Mouse (Mus musculus) intestine, embryonic 14.5 days (tissue): ENCODE data around the gene Scap. TPM values are rescaled to one million over a fixed set of nuclear protein-coding genes. Genes with fewer than 3 reads are reported as not detected.

Experiments used
- ATAC-seq: fragments of 200-750 bp; cut with Nextera tagmentation; replicated peaks from 2 replicates; pipeline ENCODE4 v1.8.0; 2017; ENCODE audit warnings: low read depth, moderate number of reproducible peaks, moderate TSS enrichment, moderate library complexity; ENCODE audit not compliant: low FRiP score, low TSS enrichment
- DNase-seq: peaks from one replicate; pipeline ENCODE4 v3.0.0-alpha.2; 2018; ENCODE audit warnings: low spot score
- H3K27ac ChIP-seq: fragments of 300-500 bp; sonication (generic); 2 replicates; pipeline ENCODE4 v1.5.1; 2014; ENCODE audit warnings: low read depth, mild to moderate bottlenecking, control low read depth
- H3K27me3 ChIP-seq: fragments of 300-500 bp; sonication (generic); replicated peaks from 2 replicates; pipeline ENCODE4 v1.6.1; 2014; ENCODE audit warnings: low read length, control low read depth; ENCODE audit not compliant: control insufficient read depth, insufficient read depth
- H3K36me3 ChIP-seq: fragments of 300-500 bp; sonication (generic); 2 replicates; pipeline ENCODE4 v1.6.1; 2014; ENCODE audit warnings: low read length, control low read depth; ENCODE audit not compliant: control insufficient read depth, insufficient read depth
- H3K4me1 ChIP-seq: fragments of 300-500 bp; sonication (generic); replicated peaks from 2 replicates; pipeline ENCODE4 v1.6.1; 2014; ENCODE audit warnings: low read length, control low read depth, mixed read lengths; ENCODE audit not compliant: control insufficient read depth, insufficient read depth
- H3K4me2 ChIP-seq: fragments of 300-500 bp; sonication (generic); 2 replicates; pipeline ENCODE4 v1.6.1; 2014; ENCODE audit warnings: low read length
- H3K4me3 ChIP-seq: fragments of 300-500 bp; sonication (generic); 2 replicates; pipeline ENCODE4 v1.5.1; 2014; ENCODE audit warnings: low read depth, low read length, control low read depth, mixed read lengths
- H3K9ac ChIP-seq: fragments of 300-500 bp; sonication (generic); 2 replicates; pipeline ENCODE4 v1.6.1; 2014; ENCODE audit warnings: mild to moderate bottlenecking, low read length
- H3K9me3 ChIP-seq: fragments of 300-500 bp; sonication (generic); 2 replicates; pipeline ENCODE4 v1.6.1; 2016; ENCODE audit warnings: low read length, control low read depth; ENCODE audit not compliant: control insufficient read depth
- WGBS: fragments of 180-500 bp; shearing (Covaris S2); extraction: QIAGEN DNeasy Blood & Tissue Kit; methylation state at CpG from one replicate; pipeline ENCODE4 v1.1.7; 2014; 5-methylcytosine and 5-hydroxymethylcytosine counted together
- polyA plus RNA-seq: library from polyadenylated mRNA; unstranded; fragments of >200 nt; fragmentation: Nextera tagmentation; extraction: Ambion mirVana; gene quantifications from 2 replicates; pipeline ENCODE4 v1.2.1, GENCODE M21; 2014

Scap gene
- polyA plus RNA-seq, 1 experiment from 2014 or later: 28.7 TPM

DNA sequence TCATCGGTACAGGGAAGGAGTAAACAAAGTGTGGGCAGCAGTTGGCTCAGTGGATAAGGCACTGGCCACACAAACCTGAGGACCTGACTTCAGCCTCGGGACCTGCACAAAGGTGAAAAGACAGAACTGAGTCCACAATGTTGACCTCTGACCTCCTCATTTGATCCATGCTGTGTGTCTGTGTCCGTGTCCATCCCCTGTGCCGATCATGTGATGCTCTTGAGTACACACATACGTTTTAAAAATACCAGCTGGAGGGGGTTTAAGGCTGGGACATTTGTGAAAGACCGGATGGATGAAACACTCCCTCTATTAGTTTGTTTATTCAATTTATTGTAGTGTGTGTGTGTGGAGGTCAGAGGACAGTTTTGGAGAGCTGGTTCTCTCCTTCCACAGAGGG lies 10.7 kb downstream of the Scap start:
- Histone ChIP-seq H3K4me1 (peaks cover 4% of the 10 kb centered on the region), H3K4me2 (no peak overlapping the region), H3K9ac (no peak overlapping the region), H3K36me3 (no peaks in the 10 kb centered on the region), H3K9me3 (no peaks in the 10 kb centered on the region), H3K27me3 (no peaks in the 10 kb centered on the region), H3K4me3 (no peak overlapping the region), H3K27ac (no peak overlapping the region)
- 23% methylated on average over 6 of the region's 6 CpGs for WGBS
- DNase-seq (no peak), ATAC-seq (no peak)

DNA sequence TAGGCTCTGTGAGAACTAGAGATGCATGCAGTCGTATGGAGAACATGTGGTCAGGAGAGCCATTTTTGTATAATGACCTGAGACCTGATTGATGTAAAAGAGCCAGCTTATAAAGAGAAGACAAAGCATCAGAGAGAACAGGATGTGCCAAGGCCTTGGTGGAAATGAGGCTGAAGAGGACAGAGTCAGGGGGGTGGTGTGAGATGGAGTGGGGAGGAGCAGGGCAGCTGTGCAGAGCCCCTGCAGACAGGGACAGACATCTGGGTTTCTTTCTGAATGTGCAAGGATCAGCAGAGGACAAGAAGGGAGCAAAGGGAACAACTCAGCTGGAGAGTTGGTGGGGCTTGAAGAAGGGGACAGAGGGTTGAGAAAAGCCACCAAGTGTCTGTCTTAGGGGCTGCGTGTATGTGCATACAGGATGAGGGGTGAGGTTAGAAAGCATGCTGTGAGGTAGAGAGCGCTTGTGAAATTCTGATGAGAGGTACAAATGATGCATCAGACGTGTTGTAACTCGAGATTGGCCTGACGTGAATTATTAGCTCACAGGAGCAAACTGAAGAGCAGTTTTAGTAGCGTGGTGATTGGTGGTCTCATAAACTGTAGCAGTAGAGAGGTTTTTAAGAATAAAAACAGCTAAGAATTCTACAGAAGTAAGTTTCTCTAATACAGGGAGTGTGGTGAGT lies 12.1 kb downstream of the Scap start:
- Histone ChIP-seq H3K4me2 (no peak overlapping the region), H3K36me3 (no peaks in the 10 kb centered on the region), H3K27me3 (no peaks in the 10 kb centered on the region), H3K27ac (no peak overlapping the region), H3K4me1 (peaks cover 4% of the 10 kb centered on the region), H3K4me3 (no peak overlapping the region), H3K9ac (no peak overlapping the region), H3K9me3 (no peaks in the 10 kb centered on the region)
- DNase-seq (no peak), ATAC-seq (no peak)
- 53% methylated on average over 7 of the region's 7 CpGs for WGBS

DNA sequence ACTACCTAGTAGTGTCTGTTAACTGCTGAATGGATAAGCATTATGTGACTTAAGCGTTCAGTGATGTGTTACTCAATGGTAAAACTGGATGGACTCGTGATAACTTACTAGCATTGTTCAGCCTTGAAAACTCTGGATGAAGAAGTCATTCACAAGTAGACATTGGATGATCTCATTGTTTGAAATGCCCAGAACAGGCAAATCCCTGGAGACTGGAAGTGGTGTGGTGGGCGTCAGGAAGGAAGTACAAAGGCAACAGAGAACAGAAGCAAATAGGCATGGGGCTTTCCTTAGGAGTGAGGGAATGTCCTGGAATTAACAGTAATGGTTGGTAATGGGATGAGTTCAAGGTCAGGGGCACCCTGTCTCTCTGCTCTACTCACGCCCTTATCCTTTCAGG lies 15.8 kb downstream of the Scap start:
- 76% methylated on average over 4 of the region's 4 CpGs for WGBS
- DNase-seq (no peak), ATAC-seq (no peak)
- H3K9ac ChIP-seq: no peak overlapping the region
- no peak overlapping the region for H3K27ac ChIP-seq
- no peaks in the 10 kb centered on the region for H3K27me3 ChIP-seq
- no peaks in the 10 kb centered on the region for H3K36me3 ChIP-seq
- no peak overlapping the region for H3K4me2 ChIP-seq
- H3K4me1 ChIP-seq: peaks cover under 1% of the 10 kb centered on the region
- H3K9me3 ChIP-seq: no peaks in the 10 kb centered on the region
- H3K4me3 ChIP-seq: no peak overlapping the region

DNA sequence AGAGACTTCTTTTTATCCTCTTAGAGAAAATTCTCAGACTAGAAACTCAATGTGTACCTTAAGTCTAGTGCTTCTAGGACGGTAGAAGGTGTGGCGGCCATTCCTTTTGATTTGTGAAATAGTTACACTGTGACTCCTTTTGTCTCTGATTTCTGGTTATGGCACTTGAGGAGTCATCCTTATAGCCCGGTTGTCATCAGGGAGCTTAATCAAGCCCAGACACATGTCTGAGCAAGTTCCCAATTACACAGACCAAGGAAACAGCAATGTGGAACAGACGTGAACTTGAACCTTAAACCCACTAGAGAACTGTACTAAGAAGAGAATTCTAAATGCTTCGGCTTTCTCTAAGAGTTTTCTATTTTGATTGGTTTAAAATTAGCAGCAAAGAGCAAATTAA lies 17.1 kb downstream of the Scap start:
- no peaks in the 10 kb centered on the region for H3K4me1 ChIP-seq
- DNase-seq (no peak), ATAC-seq (no peak)
- no peak overlapping the region for H3K4me3 ChIP-seq
- 87% methylated on average over 5 of the region's 5 CpGs for WGBS
- no peaks in the 10 kb centered on the region for H3K9me3 ChIP-seq
- no peaks in the 10 kb centered on the region for H3K27me3 ChIP-seq
- H3K4me2 ChIP-seq: no peak overlapping the region
- no peak overlapping the region for H3K27ac ChIP-seq
- no peaks in the 10 kb centered on the region for H3K36me3 ChIP-seq
- H3K9ac ChIP-seq: no peak overlapping the region

DNA sequence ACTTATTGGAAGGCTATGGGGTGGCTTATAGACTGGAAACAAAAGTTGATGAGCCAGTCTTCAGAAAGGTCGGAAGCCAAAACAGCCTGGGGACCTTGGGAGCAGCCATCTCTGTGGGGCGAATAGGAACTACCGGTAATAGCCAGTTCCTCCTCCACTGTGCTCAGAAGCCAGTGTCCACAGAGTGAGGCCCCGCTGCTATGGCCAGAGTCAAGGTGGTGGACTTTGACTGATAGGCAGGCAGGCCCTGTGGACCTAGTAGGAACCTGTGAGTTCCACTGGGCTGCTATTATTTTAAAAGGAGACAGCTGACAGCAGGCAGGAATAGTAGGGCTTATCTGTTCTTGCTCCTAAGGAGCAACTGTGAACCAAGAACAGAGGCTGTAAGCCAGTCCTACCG lies 17.5 kb downstream of the Scap start:
- 83% methylated on average over 5 of the region's 5 CpGs for WGBS
- DNase-seq: no peak
- H3K27me3 ChIP-seq: no peaks in the 10 kb centered on the region
- no peaks in the 10 kb centered on the region for H3K36me3 ChIP-seq
- no peak overlapping the region for H3K4me2 ChIP-seq
- no peak overlapping the region for H3K4me3 ChIP-seq
- H3K4me1 ChIP-seq: no peaks in the 10 kb centered on the region
- no peak overlapping the region for H3K27ac ChIP-seq
- ATAC-seq: no peak
- no peak overlapping the region for H3K9ac ChIP-seq
- no peaks in the 10 kb centered on the region for H3K9me3 ChIP-seq

DNA sequence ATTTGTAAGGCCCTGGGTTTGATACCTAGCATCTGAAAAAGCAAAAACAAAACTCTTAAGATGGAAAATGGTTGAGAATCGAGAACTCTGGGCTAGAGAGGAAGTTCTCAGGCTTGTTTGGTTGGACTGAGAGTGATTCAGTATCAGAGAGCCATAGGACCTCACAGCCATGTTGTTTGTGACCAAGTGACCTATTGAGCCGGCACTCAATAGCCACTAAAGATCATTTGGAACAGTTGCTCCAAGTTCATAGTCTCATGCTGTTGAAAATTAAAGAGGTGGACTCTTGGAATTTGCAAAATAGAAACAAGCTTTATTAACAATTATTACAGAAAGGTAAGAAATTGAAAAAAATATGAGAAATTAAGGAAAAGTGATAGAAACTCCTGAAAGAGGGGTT lies 18.3 kb downstream of the Scap start:
- Histone ChIP-seq H3K27ac (no peak overlapping the region), H3K36me3 (no peaks in the 10 kb centered on the region), H3K9me3 (no peaks in the 10 kb centered on the region), H3K4me1 (no peaks in the 10 kb centered on the region), H3K4me3 (no peak overlapping the region), H3K27me3 (no peaks in the 10 kb centered on the region), H3K4me2 (no peak overlapping the region), H3K9ac (no peak overlapping the region)
- ATAC-seq (no peak), DNase-seq (no peak)
- WGBS: 83% methylated on average over 2 of the region's 2 CpGs

DNA sequence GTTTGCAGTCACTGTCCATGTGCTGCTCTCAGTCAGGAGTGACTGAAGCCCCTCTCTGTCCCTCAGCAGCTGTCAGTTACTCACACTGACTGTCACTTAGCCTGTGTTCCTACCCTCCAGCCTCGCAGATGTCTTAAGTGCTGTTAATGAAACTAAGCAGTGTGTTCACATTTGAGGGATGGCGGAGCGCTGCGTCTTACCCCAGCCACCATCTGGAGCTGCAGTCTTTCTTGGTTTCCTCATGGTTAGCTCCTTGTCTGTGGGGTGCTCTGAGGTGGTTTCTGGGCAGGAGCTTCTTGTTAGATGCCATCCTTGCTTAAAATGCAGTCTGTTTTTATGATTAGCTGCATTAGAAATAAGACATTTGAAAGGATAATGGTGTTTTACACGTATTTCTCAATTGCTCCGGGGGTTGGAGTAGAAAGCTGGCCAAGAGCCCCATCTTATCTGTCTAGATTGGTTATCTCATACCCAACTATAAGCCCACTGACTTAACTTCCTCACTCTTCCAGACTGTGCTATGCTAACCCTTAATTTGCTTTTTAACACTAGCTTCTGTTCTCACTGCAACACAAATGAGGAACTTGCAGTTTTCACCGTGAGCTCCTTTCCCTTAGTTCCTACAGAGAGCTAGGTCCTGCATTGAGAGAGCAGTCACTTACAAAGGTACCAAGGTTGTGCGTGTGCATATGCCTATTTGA lies 19.0 kb downstream of the Scap start:
- no peak overlapping the region for H3K9ac ChIP-seq

DNA sequence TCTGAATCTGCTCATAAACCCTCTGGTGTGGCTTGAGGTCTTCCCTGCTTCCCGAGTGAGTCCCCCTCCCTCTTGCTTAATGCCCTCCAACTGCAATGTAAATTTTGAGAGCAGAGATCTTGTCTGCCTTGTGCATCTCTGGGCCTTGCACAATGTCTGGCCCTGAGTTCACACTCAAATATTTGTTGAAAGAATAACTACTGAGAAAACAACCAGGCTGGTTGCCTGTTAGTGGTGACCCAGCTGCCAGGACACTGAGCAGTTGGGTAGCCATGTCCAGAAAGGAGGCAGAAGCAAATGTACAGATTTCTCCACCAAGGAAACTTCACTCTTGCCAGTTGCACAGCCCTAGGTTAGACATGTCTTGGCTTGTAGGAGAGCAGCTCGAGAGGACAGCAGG lies 25.3 kb downstream of the Scap start:
- Histone ChIP-seq H3K36me3 (peaks cover 7% of the 10 kb centered on the region; the same call in 1 of the 2 replicates), H3K27ac (no peak overlapping the region), H3K27me3 (no peaks in the 10 kb centered on the region), H3K9ac (no peak overlapping the region), H3K4me1 (no peaks in the 10 kb centered on the region), H3K4me3 (no peak overlapping the region), H3K9me3 (no peaks in the 10 kb centered on the region), H3K4me2 (no peak overlapping the region)
- DNase-seq (no peak), ATAC-seq (no peak)
- 65% methylated on average over 2 of the region's 2 CpGs for WGBS

More for the DNA sequence above, 19.0 kb downstream of the Scap start:
- Histone ChIP-seq H3K27me3 (no peaks in the 10 kb centered on the region), H3K36me3 (no peaks in the 10 kb centered on the region), H3K4me3 (no peak overlapping the region), H3K4me1 (no peaks in the 10 kb centered on the region), H3K27ac (no peak overlapping the region), H3K4me2 (no peak overlapping the region), H3K9me3 (no peaks in the 10 kb centered on the region)
- ATAC-seq: no peak
- DNase-seq: no peak
- WGBS: 90% methylated on average over 8 of the region's 8 CpGs

DNA sequence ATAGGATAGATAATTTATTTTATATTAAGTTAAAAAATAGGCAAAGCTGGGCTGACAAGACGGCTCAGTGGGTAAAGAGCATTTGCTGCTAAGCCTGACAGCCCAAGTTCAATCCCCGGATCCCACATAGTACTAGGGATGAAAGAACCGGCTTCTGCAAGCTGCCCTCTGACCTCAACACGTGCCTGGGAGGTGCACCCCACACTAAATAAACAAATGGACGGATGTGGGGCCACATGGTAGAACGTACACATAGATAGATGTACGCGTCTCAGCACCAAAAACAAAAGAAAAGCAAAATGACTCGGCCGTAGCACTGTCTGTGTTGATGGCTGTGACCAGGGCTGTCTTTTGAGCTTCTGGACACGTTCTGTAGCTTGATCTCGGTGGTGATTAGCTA lies 28.2 kb downstream of the Scap start:
- Histone ChIP-seq H3K27me3 (no peaks in the 10 kb centered on the region), H3K4me1 (no peaks in the 10 kb centered on the region), H3K9ac (no peak overlapping the region), H3K4me2 (no peak overlapping the region), H3K4me3 (no peak overlapping the region), H3K27ac (no peak overlapping the region), H3K9me3 (no peaks in the 10 kb centered on the region), H3K36me3 (peaks cover 25% of the 10 kb centered on the region)
- no peak for DNase-seq
- ATAC-seq: no peak
- 58% methylated on average over 12 of the region's 12 CpGs for WGBS
